Mouse (Mus musculus): Measurements from ENCODE around the gene Hdac7.
"Not testable (repeated sequence)": the region's sequence is repeated elsewhere in the genome, so short reads cannot be mapped to it uniquely, and the experiment has no call there.

Gene Hdac7

GRCm38 (mm10) chr15:97844037-97845034 is at the start of gene Hdac7:
TSS of gene Hdac7 (minus strand) at chr15:97844502.
- no peak for DNase-seq (ENCODE audit: low spot score in 2 of 2)

- DNase-seq (ENCODE audit: low spot score in 2 of 2): no peak
Observed at GRCm38 (mm10) chr15:97892506-97892905, 48.2 kb upstream of the Hdac7 start.

- no peak for DNase-seq (ENCODE audit: low spot score in 2 of 2)
Observed at GRCm38 (mm10) chr15:97890450-97890849, 46.1 kb upstream of the Hdac7 start.

- no peak for DNase-seq (ENCODE audit: low spot score in 2 of 2)
Observed at GRCm38 (mm10) chr15:97890017-97890416, 45.7 kb upstream of the Hdac7 start.

GRCm38 (mm10) chr15:97887541-97888016 is 43.3 kb upstream of the Hdac7 start:
- DNase-seq (ENCODE audit: low spot score in 2 of 2): no peak

GRCm38 (mm10) chr15:97881423-97881822 is 37.1 kb upstream of the Hdac7 start:
- DNase-seq (ENCODE audit: low spot score in 2 of 2): no peak

- DNase-seq (ENCODE audit: low spot score in 2 of 2): no peak
Observed at GRCm38 (mm10) chr15:97880441-97880840, 36.1 kb upstream of the Hdac7 start.

GRCm38 (mm10) chr15:97878696-97879328 is 34.5 kb upstream of the Hdac7 start:
- no peak for DNase-seq (ENCODE audit: low spot score in 2 of 2)

GRCm38 (mm10) chr15:97875784-97876183 is 31.5 kb upstream of the Hdac7 start:
- DNase-seq (ENCODE audit: low spot score in 2 of 2): no peak

GRCm38 (mm10) chr15:97873717-97874116 is 29.4 kb upstream of the Hdac7 start:
- DNase-seq (ENCODE audit: low spot score in 2 of 2): no peak

- no peak for DNase-seq (ENCODE audit: low spot score in 2 of 2)
Observed at GRCm38 (mm10) chr15:97872161-97872560, 27.9 kb upstream of the Hdac7 start.

- no peak for DNase-seq (ENCODE audit: low spot score in 2 of 2)
Observed at GRCm38 (mm10) chr15:97871055-97872030, 27.0 kb upstream of the Hdac7 start.

GRCm38 (mm10) chr15:97870116-97870515 is 25.8 kb upstream of the Hdac7 start:
- not testable (repeated sequence) for DNase-seq (ENCODE audit: low spot score in 2 of 2)

GRCm38 (mm10) chr15:97868985-97869384 is 24.7 kb upstream of the Hdac7 start:
- DNase-seq (ENCODE audit: low spot score in 2 of 2): no peak

- no peak for DNase-seq (ENCODE audit: low spot score in 2 of 2)
Observed at GRCm38 (mm10) chr15:97865988-97866387, 21.7 kb upstream of the Hdac7 start.

GRCm38 (mm10) chr15:97865175-97865574 is 20.9 kb upstream of the Hdac7 start:
- DNase-seq (ENCODE audit: low spot score in 2 of 2): no peak

- DNase-seq (ENCODE audit: low spot score in 2 of 2): no peak
Observed at GRCm38 (mm10) chr15:97864361-97865045, 20.2 kb upstream of the Hdac7 start.

- DNase-seq (ENCODE audit: low spot score in 2 of 2): no peak
Observed at GRCm38 (mm10) chr15:97863494-97863881, 19.2 kb upstream of the Hdac7 start.

GRCm38 (mm10) chr15:97862881-97863493 is 18.7 kb upstream of the Hdac7 start:
- no peak for DNase-seq (ENCODE audit: low spot score in 2 of 2)

GRCm38 (mm10) chr15:97860353-97860752 is 16.1 kb upstream of the Hdac7 start:
- no peak for DNase-seq (ENCODE audit: low spot score in 2 of 2)
